Mouse (Mus musculus) MEL (cell line): Measurements from ENCODE around the gene Ptgis.

ENCODE experiments used
- USF1 ChIP-seq: IDR thresholded peaks from 2 replicates; pipeline ENCODE4 v1.6.1; 2014; ENCODE audit warnings: low read depth, mild to moderate bottlenecking, inconsistent platforms, low read length, improper control_type of control experiment, moderate library complexity
- ZKSCAN1 ChIP-seq: IDR thresholded peaks from 2 replicates; pipeline ENCODE4 v1.6.1; 2012; ENCODE audit warnings: low read depth, mild to moderate bottlenecking, inconsistent platforms, low read length, improper control_type of control experiment, moderate library complexity

DNA sequence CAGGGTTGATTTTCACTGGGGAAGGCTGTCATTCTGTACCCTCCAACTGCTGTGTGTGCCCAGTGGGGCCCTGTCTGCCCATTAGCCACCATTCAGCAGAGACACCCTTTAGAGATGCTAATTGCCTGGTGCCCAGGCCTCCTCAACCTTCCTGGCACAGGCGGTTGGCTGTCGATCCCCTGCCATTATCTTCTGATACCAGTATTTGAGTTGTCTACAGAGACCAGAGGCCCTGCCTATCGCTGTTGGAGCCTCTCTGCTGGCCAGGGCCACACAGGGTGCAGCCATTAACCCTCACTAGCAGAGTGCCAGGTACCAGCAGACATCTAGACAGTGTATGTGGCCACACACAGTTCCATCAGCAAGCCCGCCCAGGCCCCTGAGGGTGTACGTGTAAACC, 81.6 kb downstream of the Ptgis start:
- no peak for TF ChIP-seq USF1
- no peak for TF ChIP-seq ZKSCAN1
